Mouse (Mus musculus) B cell, adult 2 months (primary cell): Measurements from ENCODE around the gene Ddn.

Experiments used
- DNase-seq, 2 experiments: peaks; one replicate each; pipeline ENCODE4 v3.0.0; 2022

Gene Ddn

GRCm38 (mm10) chr15:98796803-98797595, 12.3 kb downstream of the Ddn start:
- no peak for DNase-seq

GRCm38 (mm10) chr15:98793141-98793698, 16.1 kb downstream of the Ddn start:
- no peak for DNase-seq

DNA sequence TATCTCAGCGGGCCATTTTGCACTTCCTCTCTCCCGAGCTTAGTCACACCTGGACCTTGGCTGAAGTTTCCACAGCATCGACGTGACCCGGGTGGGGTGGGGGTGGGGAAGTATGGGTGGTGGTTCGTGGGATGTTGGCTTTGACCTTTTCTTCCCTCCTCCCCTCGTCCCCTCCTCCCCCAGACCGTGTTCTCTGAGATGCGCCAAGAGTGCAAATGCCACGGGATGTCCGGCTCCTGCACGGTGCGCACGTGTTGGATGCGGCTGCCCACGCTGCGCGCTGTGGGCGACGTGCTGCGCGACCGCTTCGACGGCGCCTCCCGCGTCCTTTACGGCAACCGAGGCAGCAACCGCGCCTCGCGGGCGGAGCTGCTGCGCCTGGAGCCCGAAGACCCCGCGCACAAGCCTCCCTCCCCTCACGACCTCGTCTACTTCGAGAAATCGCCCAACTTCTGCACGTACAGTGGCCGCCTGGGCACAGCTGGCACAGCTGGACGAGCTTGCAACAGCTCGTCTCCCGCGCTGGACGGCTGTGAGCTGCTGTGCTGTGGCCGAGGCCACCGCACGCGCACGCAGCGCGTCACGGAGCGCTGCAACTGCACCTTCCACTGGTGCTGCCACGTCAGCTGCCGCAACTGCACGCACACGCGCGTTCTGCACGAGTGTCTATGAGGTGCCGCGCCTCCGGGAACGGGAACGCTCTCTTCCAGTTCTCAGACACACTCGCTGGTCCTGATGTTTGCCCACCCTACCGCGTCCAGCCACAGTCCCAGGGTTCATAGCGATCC, 16.9 kb downstream of the Ddn start:
- no peak for DNase-seq

GRCm38 (mm10) chr15:98791771-98792170, 17.5 kb downstream of the Ddn start:
- peak in 1 of 2 experiments; percentile 27 for DNase-seq

DNA sequence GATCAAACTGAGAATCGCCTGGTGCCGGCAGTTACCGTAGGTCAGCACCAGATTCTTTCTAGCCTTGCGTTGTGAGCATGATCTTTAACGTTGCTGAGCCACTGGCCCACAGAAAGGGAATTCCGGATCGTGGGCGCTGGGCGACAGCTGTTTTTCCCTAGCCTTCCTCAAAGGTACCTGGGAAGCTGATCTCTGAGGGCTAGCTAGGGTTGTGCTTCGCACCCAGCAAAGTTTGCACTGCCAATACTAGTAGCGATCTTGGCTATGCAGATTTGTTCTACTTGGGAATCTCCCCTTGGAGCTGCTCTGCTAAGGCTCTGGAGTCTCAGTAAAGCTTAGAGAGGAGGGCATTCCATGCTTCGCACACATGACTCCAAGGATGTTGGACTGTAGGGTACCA, 18.1 kb downstream of the Ddn start:
- DNase-seq = no peak

DNA sequence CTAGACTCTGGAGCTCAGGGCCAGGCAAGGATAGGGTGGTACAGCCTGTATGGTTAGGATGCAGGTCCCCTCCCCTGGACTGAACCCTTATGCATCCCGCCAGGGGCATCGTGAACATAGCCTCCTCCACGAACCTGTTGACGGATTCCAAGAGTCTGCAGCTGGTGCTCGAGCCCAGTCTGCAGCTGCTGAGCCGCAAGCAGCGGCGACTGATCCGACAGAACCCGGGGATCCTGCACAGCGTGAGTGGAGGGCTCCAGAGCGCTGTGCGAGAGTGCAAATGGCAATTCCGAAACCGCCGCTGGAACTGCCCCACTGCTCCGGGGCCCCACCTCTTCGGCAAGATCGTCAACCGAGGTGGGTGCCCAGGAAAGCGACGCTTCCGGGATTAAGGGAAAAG, 18.5 kb downstream of the Ddn start:
- DNase-seq = no peak

DNA sequence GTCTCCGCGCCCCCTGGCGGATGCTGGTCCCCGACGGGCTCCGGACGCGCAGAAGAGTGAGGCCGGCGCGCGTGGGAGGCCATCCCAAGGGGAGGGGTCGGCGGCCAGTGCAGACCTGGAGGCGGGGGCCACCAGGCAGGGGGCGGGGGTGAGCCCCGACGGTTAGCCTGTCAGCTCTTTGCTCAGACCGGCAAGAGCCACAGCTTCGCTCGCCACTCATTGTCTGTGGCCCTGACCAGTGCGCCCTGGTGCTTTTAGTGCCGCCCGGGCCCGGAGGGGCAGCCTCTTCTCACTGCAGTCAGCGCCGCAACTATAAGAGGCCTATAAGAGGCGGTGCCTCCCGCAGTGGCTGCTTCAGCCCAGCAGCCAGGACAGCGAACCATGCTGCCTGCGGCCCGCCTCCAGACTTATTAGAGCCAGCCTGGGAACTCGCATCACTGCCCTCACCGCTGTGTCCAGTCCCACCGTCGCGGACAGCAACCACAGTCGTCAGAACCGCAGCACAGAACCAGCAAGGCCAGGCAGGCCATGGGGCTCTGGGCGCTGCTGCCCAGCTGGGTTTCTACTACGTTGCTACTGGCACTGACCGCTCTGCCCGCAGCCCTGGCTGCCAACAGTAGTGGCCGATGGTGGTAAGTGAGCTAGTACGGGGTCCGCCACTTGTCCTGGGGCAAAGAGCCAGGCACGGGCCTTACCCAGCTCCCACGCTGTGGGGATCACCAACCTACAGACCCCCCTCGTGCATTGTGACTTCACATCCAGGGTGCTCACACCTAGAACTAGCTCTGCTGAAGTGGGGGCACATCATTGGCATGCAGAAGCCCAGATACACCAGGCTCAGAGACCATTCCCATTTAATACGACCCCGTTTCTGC, 19.4 kb downstream of the Ddn start, which contains the start of gene Wnt1:
TSS of gene Wnt1 (plus strand) at position 197 of the 875 bp plus-strand sequence.
- peak; percentile 76 for DNase-seq

GRCm38 (mm10) chr15:98788972-98789660, 20.2 kb downstream of the Ddn start:
- no peak for DNase-seq

GRCm38 (mm10) chr15:98787930-98788329, 21.4 kb downstream of the Ddn start:
- DNase-seq = no peak

DNA sequence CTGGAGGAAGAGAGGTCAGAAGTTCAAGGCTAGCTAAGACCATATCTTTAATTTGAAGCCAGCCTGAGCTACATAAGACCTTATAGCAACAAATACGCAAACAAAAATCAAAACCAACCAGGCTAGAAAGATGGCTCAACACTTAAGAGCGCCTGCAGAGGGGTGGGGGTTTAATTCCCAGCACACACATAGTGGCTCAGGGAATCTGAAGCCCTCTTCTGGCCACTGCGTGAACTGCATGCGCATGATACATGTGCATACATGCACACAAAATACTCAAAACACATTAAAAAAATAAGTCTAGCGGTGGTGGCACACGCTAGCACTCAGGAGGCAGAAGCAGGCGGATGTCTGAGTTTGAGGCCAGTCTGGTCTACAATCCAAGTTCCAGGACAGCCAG, 23.5 kb downstream of the Ddn start:
- DNase-seq = peak in 1 of 2 experiments; percentile 38

GRCm38 (mm10) chr15:98781166-98781565, 28.1 kb downstream of the Ddn start:
- DNase-seq = no peak

- DNase-seq = peak in 1 of 2 experiments; percentile 34
Measured at GRCm38 (mm10) chr15:98780573-98780972, 28.7 kb downstream of the Ddn start.

- DNase-seq = no peak
Measured at GRCm38 (mm10) chr15:98780075-98780474, 29.2 kb downstream of the Ddn start.

DNA sequence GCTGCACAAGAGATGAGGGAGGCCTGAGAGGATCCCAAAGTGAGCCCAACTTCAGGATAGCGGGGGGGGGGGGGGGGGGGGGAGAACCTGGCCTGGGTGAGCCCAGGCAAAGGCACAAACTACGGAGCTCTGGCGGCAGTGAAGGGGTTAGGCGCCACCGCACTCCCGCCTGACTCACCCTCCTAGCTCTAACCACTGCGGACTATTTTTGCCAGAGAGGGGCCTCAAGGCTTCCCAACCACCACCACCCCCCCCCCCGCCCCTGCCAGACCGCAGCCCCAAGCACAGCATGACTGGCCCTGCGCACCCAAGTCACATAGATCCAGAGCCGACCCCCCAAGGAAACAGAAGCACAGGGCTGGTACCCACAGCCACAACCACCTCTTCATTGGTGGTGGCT, 30.5 kb downstream of the Ddn start:
- no peak for DNase-seq

DNA sequence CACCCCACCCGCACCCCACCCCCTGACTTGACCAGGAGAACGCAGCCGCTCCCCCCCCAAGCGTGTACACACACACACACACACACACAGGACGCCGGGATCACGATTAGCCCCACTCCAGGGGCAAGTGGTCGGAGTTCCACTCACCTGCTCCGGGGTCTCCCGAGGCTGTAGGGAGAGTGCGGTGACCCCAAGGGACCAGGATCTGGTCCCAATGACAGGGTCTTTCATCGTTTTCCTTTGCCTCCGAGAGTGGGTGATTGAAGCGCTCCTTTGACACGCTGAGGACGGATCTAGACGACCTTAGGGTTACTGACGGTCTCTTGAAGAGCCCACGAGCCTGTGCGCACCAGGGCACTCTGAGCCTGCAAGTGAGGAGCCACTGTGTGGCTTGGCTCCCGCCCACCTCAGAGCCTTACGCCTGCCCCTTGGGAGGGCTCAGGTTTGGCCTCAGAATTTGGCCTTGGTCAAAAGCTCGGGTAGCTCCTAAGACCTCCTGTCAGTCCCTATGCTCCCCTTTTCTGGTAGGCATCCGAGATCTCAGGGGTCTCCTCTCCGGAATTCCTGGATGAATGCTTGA, 31.0 kb downstream of the Ddn start:
- peak; percentile 30 to 41 for DNase-seq

DNA sequence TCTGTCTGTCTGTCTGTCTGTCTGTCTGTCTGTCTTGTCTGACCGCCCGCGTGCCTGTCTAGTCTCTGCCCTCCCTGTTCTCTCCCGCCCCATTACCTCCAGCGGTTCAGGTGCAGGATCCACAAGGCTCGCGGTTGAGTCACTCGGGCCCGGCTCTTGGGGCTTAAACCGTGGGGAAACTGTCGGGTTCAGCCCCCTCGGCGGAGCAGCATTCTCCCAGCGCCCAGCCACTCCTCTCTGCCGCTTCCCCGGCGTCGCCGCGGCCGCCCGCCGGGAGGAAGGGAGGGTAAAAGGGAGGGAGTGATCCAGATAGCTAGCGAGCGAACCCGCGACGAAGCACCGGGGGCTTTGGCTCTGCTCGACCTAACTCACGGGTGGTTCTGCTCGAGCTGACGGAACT, 31.5 kb downstream of the Ddn start, which contains the start of gene Wnt10b:
TSS of gene Wnt10b (minus strand) at position 389 of the 400 bp plus-strand sequence.
- DNase-seq = peak in 1 of 2 experiments; percentile 45

- DNase-seq = peak; percentile 39 to 42
Measured at GRCm38 (mm10) chr15:98777005-98777616, 32.2 kb downstream of the Ddn start.

- DNase-seq = peak; percentile 51 to 57
Measured at GRCm38 (mm10) chr15:98776280-98777004, 32.8 kb downstream of the Ddn start.

DNA sequence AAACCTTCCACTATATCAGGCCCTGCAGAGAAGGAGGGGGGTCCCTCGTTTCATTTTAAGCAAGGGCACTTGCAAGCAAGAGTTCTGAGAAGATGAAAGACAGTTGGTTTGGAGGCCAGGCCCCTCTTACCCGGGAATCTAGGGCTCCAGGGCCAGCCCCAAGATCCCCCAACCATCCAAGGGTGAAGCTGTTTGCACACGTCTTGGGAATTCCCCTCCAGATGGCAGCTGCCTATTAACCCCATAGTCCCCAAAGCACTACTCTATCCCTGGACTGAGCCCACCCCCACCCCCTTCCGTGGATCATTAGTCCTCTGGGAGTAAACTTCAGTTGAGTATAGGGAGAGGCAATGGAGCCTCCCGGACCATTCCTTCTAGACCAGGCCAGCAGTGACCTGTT, 33.8 kb downstream of the Ddn start:
- no peak for DNase-seq

GRCm38 (mm10) chr15:98774096-98774495, 35.2 kb downstream of the Ddn start:
- no peak for DNase-seq
